Mouse (Mus musculus): ENCODE measurements around the gene Parp9. TPM values are rescaled to one million over a fixed set of nuclear protein-coding genes. Genes with fewer than 3 reads are reported as not detected.
"Not testable (repeated sequence)": the region's sequence is repeated elsewhere in the genome, so short reads cannot be mapped to it uniquely, and the experiment has no call there.

Parp9 gene
- polyA plus RNA-seq, 1 experiment from 2014 or later: 3.3 TPM

GRCm38 (mm10) chr16:35978450-35978849, 40.2 kb downstream of the Parp9 start, which contains the start of gene Kpna1:
TSS of gene Kpna1 (plus strand) at chr16:35978750.
- not testable (repeated sequence) for H3K9ac ChIP-seq; H3K4me2 ChIP-seq; H3K4me3 ChIP-seq; H3K9me3 ChIP-seq; H3K27me3 ChIP-seq; H3K4me1 ChIP-seq; H3K36me3 ChIP-seq; ATAC-seq (ENCODE audit: insufficient number of reproducible peaks, insufficient read depth, low FRiP score, low TSS enrichment, low read depth); H3K27ac ChIP-seq
- 79% methylated on average over 1 of the region's 1 CpGs for WGBS

GRCm38 (mm10) chr16:35981363-35981821, 43.1 kb downstream of the Parp9 start:
- Histone ChIP-seq H3K4me2 (no peak overlapping the region), H3K27me3 (no peaks in the 10 kb centered on the region), H3K4me1 (peaks cover 13% of the 10 kb centered on the region), H3K4me3 (no peak overlapping the region), H3K27ac (no peak overlapping the region), H3K9me3 (peaks cover 3% of the 10 kb centered on the region; the same call in 1 of the 2 replicates), H3K9ac (no peak overlapping the region), H3K36me3 (no peaks in the 10 kb centered on the region)
- 48% methylated on average over 19 of the region's 19 CpGs for WGBS
- ATAC-seq (ENCODE audit: insufficient number of reproducible peaks, insufficient read depth, low FRiP score, low TSS enrichment, low read depth): peak; percentile 92

GRCm38 (mm10) chr16:35982506-35982901, 44.2 kb downstream of the Parp9 start:
- no peak for ATAC-seq (ENCODE audit: insufficient number of reproducible peaks, insufficient read depth, low FRiP score, low TSS enrichment, low read depth)

GRCm38 (mm10) chr16:35982902-35983516, 44.7 kb downstream of the Parp9 start:
- peaks cover 16% of the 10 kb centered on the region for H3K4me1 ChIP-seq
- peak; percentile 92 for ATAC-seq (ENCODE audit: insufficient number of reproducible peaks, insufficient read depth, low FRiP score, low TSS enrichment, low read depth)
- under 1% methylated on average over 47 of the region's 54 CpGs for WGBS
- peak overlapping the region; percentile 94 for H3K9ac ChIP-seq
- peaks cover 3% of the 10 kb centered on the region; the same call in 1 of the 2 replicates for H3K9me3 ChIP-seq
- H3K27ac ChIP-seq: peak overlapping the region; percentile 99
- peak overlapping the region; percentile 70 for H3K4me2 ChIP-seq
- H3K27me3 ChIP-seq: no peaks in the 10 kb centered on the region
- no peaks in the 10 kb centered on the region for H3K36me3 ChIP-seq
- peak overlapping the region; percentile 85 for H3K4me3 ChIP-seq

More at GRCm38 (mm10) chr16:35982506-35982901, 44.2 kb downstream of the Parp9 start:
- H3K27me3 ChIP-seq: no peaks in the 10 kb centered on the region
- peak overlapping the region; percentile 70 for H3K4me2 ChIP-seq
- peaks cover 16% of the 10 kb centered on the region for H3K4me1 ChIP-seq
- H3K9me3 ChIP-seq: peaks cover 3% of the 10 kb centered on the region; the same call in 1 of the 2 replicates
- WGBS: 3% methylated on average over 15 of the region's 15 CpGs
- peak overlapping the region; percentile 94 for H3K9ac ChIP-seq
- H3K4me3 ChIP-seq: peak overlapping the region; percentile 85
- no peaks in the 10 kb centered on the region for H3K36me3 ChIP-seq
- 0 out of 2 replicates have a peak overlapping the region, but pooled peaks have one; percentile 99 for H3K27ac ChIP-seq

- H3K36me3 ChIP-seq: no peaks in the 10 kb centered on the region
- H3K4me1 ChIP-seq: peaks cover 16% of the 10 kb centered on the region
- H3K27ac ChIP-seq: peak overlapping the region; percentile 99
- peaks cover 3% of the 10 kb centered on the region; the same call in 1 of the 2 replicates for H3K9me3 ChIP-seq
- ATAC-seq (ENCODE audit: insufficient number of reproducible peaks, insufficient read depth, low FRiP score, low TSS enrichment, low read depth): peak; percentile 53
- H3K4me3 ChIP-seq: peak overlapping the region; percentile 85
- peak overlapping the region; percentile 94 for H3K9ac ChIP-seq
- WGBS: under 1% methylated on average over 69 of the region's 86 CpGs
- H3K4me2 ChIP-seq: peak overlapping the region; percentile 70
- no peaks in the 10 kb centered on the region for H3K27me3 ChIP-seq
These were observed 45.3 kb downstream of the Parp9 start for GRCm38 (mm10) chr16:35983517-35984101.

- Histone ChIP-seq H3K9me3 (peaks cover 3% of the 10 kb centered on the region; the same call in 1 of the 2 replicates), H3K4me1 (peaks cover 16% of the 10 kb centered on the region), H3K36me3 (peaks cover 2% of the 10 kb centered on the region; the same call in 1 of the 2 replicates), H3K27me3 (no peaks in the 10 kb centered on the region), H3K27ac (no peak overlapping the region), H3K4me2 (peak overlapping the region; percentile 70), H3K4me3 (peak overlapping the region; percentile 85), H3K9ac (no peak overlapping the region)
- WGBS: 66% methylated on average over 3 of the region's 3 CpGs
- ATAC-seq (ENCODE audit: insufficient number of reproducible peaks, insufficient read depth, low FRiP score, low TSS enrichment, low read depth): no peak
These were observed 46.2 kb downstream of the Parp9 start for GRCm38 (mm10) chr16:35984471-35984870.

- ATAC-seq (ENCODE audit: insufficient number of reproducible peaks, insufficient read depth, low FRiP score, low TSS enrichment, low read depth): no peak
- Histone ChIP-seq H3K9ac (no peak overlapping the region), H3K27ac (no peak overlapping the region), H3K4me2 (no peak overlapping the region), H3K36me3 (peaks cover 4% of the 10 kb centered on the region; the same call in 1 of the 2 replicates), H3K9me3 (no peaks in the 10 kb centered on the region), H3K4me3 (no peak overlapping the region), H3K27me3 (no peaks in the 10 kb centered on the region), H3K4me1 (peaks cover 17% of the 10 kb centered on the region)
- WGBS: 78% methylated on average over 1 of the region's 1 CpGs
These were observed 49.7 kb downstream of the Parp9 start for GRCm38 (mm10) chr16:35987930-35988329.

- Histone ChIP-seq H3K36me3 (peaks cover 4% of the 10 kb centered on the region; the same call in 1 of the 2 replicates), H3K4me1 (peaks cover 3% of the 10 kb centered on the region), H3K4me2 (no peak overlapping the region), H3K27me3 (no peaks in the 10 kb centered on the region), H3K4me3 (no peak overlapping the region), H3K9me3 (no peaks in the 10 kb centered on the region), H3K9ac (no peak overlapping the region), H3K27ac (no peak overlapping the region)
- ATAC-seq (ENCODE audit: insufficient number of reproducible peaks, insufficient read depth, low FRiP score, low TSS enrichment, low read depth): no peak
- 67% methylated on average over 1 of the region's 1 CpGs for WGBS
These were observed 54.1 kb downstream of the Parp9 start for GRCm38 (mm10) chr16:35992391-35992790.

GRCm38 (mm10) chr16:35993316-35993715, 55.0 kb downstream of the Parp9 start:
- no peak overlapping the region for H3K4me3 ChIP-seq
- no peaks in the 10 kb centered on the region for H3K9me3 ChIP-seq
- no peak overlapping the region for H3K4me2 ChIP-seq
- peaks cover 4% of the 10 kb centered on the region; the same call in 1 of the 2 replicates for H3K36me3 ChIP-seq
- ATAC-seq (ENCODE audit: insufficient number of reproducible peaks, insufficient read depth, low FRiP score, low TSS enrichment, low read depth): no peak
- no peak overlapping the region for H3K27ac ChIP-seq
- WGBS: 82% methylated on average over 3 of the region's 3 CpGs
- H3K27me3 ChIP-seq: no peaks in the 10 kb centered on the region
- no peak overlapping the region for H3K9ac ChIP-seq
- H3K4me1 ChIP-seq: peaks cover 3% of the 10 kb centered on the region

- H3K4me1 ChIP-seq; H3K9me3 ChIP-seq; H3K27me3 ChIP-seq; H3K4me2 ChIP-seq; H3K27ac ChIP-seq; H3K9ac ChIP-seq; ATAC-seq (ENCODE audit: insufficient number of reproducible peaks, insufficient read depth, low FRiP score, low TSS enrichment, low read depth); H3K4me3 ChIP-seq: not testable (repeated sequence)
- peaks cover 17% of the 10 kb centered on the region; the same call in 1 of the 2 replicates for H3K36me3 ChIP-seq
- WGBS: 94% methylated on average over 4 of the region's 4 CpGs
These were observed 60.6 kb downstream of the Parp9 start for GRCm38 (mm10) chr16:35998852-35999251.

GRCm38 (mm10) chr16:36008396-36008795, 70.1 kb downstream of the Parp9 start:
- Histone ChIP-seq H3K27me3 (no peaks in the 10 kb centered on the region), H3K4me3 (no peak overlapping the region), H3K27ac (no peak overlapping the region), H3K9ac (no peak overlapping the region), H3K36me3 (peaks cover 24% of the 10 kb centered on the region), H3K4me2 (no peak overlapping the region), H3K9me3 (no peaks in the 10 kb centered on the region), H3K4me1 (no peaks in the 10 kb centered on the region)
- 86% methylated on average over 3 of the region's 3 CpGs for WGBS
- ATAC-seq (ENCODE audit: insufficient number of reproducible peaks, insufficient read depth, low FRiP score, low TSS enrichment, low read depth): no peak

GRCm38 (mm10) chr16:36016335-36016734, 78.1 kb downstream of the Parp9 start:
- Histone ChIP-seq H3K36me3 (peaks cover 36% of the 10 kb centered on the region), H3K4me2 (no peak overlapping the region), H3K9me3 (no peaks in the 10 kb centered on the region), H3K4me1 (no peaks in the 10 kb centered on the region), H3K27me3 (no peaks in the 10 kb centered on the region), H3K9ac (no peak overlapping the region), H3K4me3 (no peak overlapping the region), H3K27ac (no peak overlapping the region)
- no peak for ATAC-seq (ENCODE audit: insufficient number of reproducible peaks, insufficient read depth, low FRiP score, low TSS enrichment, low read depth)
- WGBS: 97% methylated on average over 1 of the region's 1 CpGs

All from embryonic facial prominence, embryonic 13.5 days (tissue).